Mouse (Mus musculus): ENCODE measurements at regions not wholly inside any gene's neighbourhood (a gene's known extent, or its start where the extent isn't known, plus 50 kb on each side); places are given as distances from the start of the nearest gene placed in this dataset.
A peak's percentile ranks its signal among the peaks of the same experiment; 100 is the strongest.
"Not testable (repeated sequence)": the region's sequence is repeated elsewhere in the genome, so short reads cannot be mapped to it uniquely, and the experiment has no call there.

DNA sequence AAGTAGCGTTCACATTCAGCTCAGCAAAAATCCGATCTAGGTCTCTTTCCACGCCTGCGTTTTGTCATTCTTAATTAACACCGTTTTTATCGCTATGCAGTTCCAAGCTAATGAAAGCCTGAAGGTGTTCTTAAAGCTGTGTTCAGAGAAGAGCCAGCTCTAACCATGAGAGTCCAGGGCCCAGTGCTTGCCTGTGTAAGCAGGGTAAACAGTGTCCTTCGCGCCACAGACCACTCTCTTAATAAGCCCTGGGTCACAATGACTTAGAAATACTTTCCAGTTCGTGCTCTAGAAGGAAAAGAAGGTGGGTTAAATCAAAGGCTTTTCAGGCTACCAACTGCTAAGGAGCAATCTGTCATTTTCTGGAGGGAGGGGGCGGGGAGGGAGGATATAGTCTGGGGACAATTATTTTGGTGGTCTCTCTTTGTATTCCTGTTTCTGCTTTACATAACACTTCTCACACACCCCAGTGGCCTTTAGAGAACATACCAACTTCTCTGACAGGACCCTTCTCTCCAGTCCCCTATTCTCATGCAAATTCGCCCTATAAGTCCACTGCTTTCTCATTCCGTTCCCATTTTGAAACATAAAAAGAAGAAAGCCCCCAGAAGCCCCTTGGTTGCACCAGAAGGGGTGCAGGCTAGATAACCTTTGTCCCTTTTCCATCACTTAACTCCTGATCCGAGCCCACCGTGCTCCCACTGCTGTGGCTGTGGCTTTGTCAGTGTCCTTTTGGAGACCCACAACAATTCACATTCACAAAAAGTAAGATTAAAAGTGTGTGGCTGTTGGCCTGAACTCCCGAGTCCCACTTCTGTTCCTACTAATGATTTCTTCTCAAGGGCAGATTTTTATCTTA is 63.6 kb downstream of the H2al2a start:
- TF ChIP-seq CTCF (IDR thresholded peaks at IDR 0.05) = no peak
- H3K4me3 ChIP-seq = peak overlapping the region; percentile 29
- intact Hi-C loops (cut with DNase I) = no loop called here

GRCm38 (mm10) chr2:17932426-17932931 is 64.3 kb downstream of the H2al2a start:
- Histone ChIP-seq H3K27ac (no peak overlapping the region), H3K4me3 (peak overlapping the region; percentile 29)
- intact Hi-C loops (cut with DNase I) = no loop called here
- no peak for TF ChIP-seq CTCF (IDR thresholded peaks at IDR 0.05)
- DNase-seq (ENCODE audit: extremely low spot score in 1 of 2, low spot score in 2 of 2) = no peak

More for the DNA sequence above, 63.6 kb downstream of the H2al2a start:
- no peak overlapping the region for H3K27ac ChIP-seq
- no peak for DNase-seq (ENCODE audit: extremely low spot score in 1 of 2, low spot score in 2 of 2)

GRCm38 (mm10) chr2:17931881-17932280 is 64.9 kb downstream of the H2al2a start:
- TF ChIP-seq CTCF (IDR thresholded peaks at IDR 0.05) = no peak
- Histone ChIP-seq H3K27ac (no peak overlapping the region), H3K4me3 (no peak overlapping the region)
- intact Hi-C loops (cut with DNase I) = no loop called here
- DNase-seq (ENCODE audit: extremely low spot score in 1 of 2, low spot score in 2 of 2) = no peak

DNA sequence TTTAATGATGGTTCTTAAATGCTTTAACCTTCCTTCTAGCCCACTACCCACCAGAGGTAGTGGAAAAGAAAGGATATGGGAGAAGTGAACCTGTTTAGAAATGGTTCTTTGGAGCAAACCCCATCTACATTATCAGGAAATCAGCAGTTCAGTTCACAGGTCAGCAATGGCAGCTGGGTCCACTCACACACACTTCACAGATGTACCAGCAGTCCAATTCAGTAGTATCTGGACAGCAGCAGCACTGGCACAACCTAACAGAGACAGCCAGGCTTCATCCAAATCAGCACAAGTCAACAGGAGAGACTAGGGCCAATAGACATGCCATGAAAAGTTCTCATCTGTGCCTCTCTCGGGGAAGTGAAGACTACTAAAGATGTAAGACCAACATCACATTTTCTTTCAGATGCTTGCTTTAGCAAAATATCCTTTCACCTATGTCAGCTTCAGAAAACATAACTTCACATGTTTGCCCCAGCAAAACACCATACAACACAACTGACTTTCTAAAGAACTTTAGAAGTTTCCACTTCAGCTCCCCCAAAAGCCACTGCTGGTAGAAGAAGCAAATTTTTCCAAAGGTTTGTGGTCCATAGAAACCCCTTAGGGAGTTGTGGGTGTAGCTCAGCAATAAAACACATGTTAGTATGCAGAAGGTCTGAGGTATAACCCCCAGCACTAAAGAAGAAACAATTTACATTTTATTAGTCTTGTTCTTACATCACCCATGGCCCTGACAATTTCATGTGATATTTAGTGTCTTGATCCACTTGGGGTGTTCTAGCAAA is 77.7 kb downstream of the H2al2a start:
- no peak overlapping the region for H3K27ac ChIP-seq
- no peak for DNase-seq (ENCODE audit: extremely low spot score in 1 of 2, low spot score in 2 of 2)
- TF ChIP-seq CTCF (IDR thresholded peaks at IDR 0.05) = no peak
- no peak overlapping the region for H3K4me3 ChIP-seq
- intact Hi-C loops (cut with DNase I) = no loop called here

- TF ChIP-seq CTCF (IDR thresholded peaks at IDR 0.05) = no peak
These were observed 79.4 kb downstream of the H2al2a start for GRCm38 (mm10) chr2:17917238-17917946.

GRCm38 (mm10) chr2:17902616-17903015 is 94.1 kb downstream of the H2al2a start:
- Histone ChIP-seq H3K4me3 (no peak overlapping the region), H3K27ac (no peak overlapping the region)
- intact Hi-C loops (cut with DNase I) = no loop called here
- TF ChIP-seq CTCF (IDR thresholded peaks at IDR 0.05) = no peak
- no peak for DNase-seq (ENCODE audit: extremely low spot score in 1 of 2, low spot score in 2 of 2)

More at GRCm38 (mm10) chr2:17917238-17917946, 79.4 kb downstream of the H2al2a start:
- intact Hi-C loops (cut with DNase I) = no loop called here
- no peak for DNase-seq (ENCODE audit: extremely low spot score in 1 of 2, low spot score in 2 of 2)
- Histone ChIP-seq H3K4me3 (no peak overlapping the region), H3K27ac (no peak overlapping the region)

DNA sequence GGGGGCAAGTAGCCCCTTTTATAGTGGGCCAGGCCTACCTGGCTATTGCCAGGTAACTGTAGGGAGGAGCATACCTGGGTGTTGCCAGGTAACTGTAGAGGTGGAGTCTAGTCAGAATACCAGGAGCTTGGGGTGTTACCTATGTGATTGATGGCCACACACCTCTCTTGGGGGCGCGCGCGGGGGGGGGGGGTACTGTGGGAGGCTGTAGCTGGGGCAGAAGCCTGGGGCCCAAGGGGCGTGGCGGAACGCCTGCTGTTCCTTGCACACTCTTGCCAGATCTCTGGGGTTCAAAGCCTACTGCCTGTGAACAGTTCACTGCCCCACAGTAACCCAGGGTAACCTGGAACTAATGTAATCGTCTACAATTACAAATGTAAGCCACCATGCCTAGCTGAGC is 96.6 kb downstream of the H2al2a start:
- H3K4me3 ChIP-seq = no peak overlapping the region
- DNase-seq (ENCODE audit: extremely low spot score in 1 of 2, low spot score in 2 of 2) = no peak
- no peak for TF ChIP-seq CTCF (IDR thresholded peaks at IDR 0.05)
- no peak overlapping the region for H3K27ac ChIP-seq
- intact Hi-C loops (cut with DNase I) = no loop called here

- Histone ChIP-seq H3K4me3 (no peak overlapping the region), H3K27ac (no peak overlapping the region)
- no peak for TF ChIP-seq CTCF (IDR thresholded peaks at IDR 0.05)
- intact Hi-C loops (cut with DNase I) = no loop called here
- DNase-seq (ENCODE audit: extremely low spot score in 1 of 2, low spot score in 2 of 2) = no peak
These were observed 98.0 kb downstream of the H2al2a start for GRCm38 (mm10) chr2:17898780-17899179.

DNA sequence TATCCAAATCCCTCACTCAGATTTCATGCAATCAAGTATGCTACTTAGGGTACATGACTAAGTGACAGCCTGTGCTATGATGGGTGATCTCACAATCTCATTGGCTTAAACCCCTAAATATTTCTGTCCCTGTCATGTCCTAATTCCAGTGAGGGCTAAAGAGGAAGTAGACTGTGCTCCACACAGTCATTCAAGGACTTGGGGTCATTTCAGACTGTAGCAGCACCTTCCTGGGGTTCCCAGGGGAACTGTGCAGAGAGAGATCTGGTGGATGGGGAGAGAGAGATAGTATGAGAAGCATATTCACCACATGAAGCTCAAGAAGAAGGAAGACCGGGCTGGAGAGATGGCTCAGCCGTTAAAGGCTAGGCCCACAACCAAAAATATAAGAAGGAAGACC is 100.7 kb downstream of the H2al2a start:
- intact Hi-C loops (cut with DNase I) = no loop called here
- Histone ChIP-seq H3K27ac (no peak overlapping the region), H3K4me3 (no peak overlapping the region)
- no peak for DNase-seq (ENCODE audit: extremely low spot score in 1 of 2, low spot score in 2 of 2)
- TF ChIP-seq CTCF (IDR thresholded peaks at IDR 0.05) = no peak

DNA sequence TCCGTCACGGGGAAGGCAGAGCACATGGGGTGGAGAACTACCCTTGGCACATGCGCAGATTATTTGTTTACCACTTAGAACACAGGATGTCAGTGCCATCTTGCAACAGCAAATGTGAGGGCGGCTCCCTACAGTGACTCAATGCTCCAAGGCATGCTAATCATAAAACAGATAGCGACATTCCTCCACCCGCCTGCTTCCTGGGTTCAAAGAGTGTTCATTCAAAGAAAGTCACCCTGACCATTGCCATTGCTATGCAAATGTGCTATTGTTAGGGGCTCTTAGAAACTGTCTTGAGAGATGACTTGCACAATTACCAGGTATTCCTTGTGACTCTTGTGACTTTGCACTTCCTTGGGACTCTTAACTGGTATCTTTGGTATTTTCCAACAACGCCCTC is 104.1 kb downstream of the H2al2a start:
- H3K4me3 ChIP-seq; H3K27ac ChIP-seq; DNase-seq (ENCODE audit: extremely low spot score in 1 of 2, low spot score in 2 of 2); intact Hi-C loops (cut with DNase I): not testable (repeated sequence)

- H3K4me3 ChIP-seq = no peak overlapping the region
- no peak overlapping the region for H3K27ac ChIP-seq
- no peak for TF ChIP-seq CTCF (IDR thresholded peaks at IDR 0.05)
- intact Hi-C loops (cut with DNase I) = no loop called here
- no peak for DNase-seq (ENCODE audit: extremely low spot score in 1 of 2, low spot score in 2 of 2)
These were observed 109.1 kb downstream of the H2al2a start for GRCm38 (mm10) chr2:17887699-17888098.

- no peak for DNase-seq (ENCODE audit: extremely low spot score in 1 of 2, low spot score in 2 of 2)
- Histone ChIP-seq H3K4me3 (no peak overlapping the region), H3K27ac (no peak overlapping the region)
- TF ChIP-seq CTCF (IDR thresholded peaks at IDR 0.05) = no peak
- intact Hi-C loops (cut with DNase I) = no loop called here
These were observed 114.4 kb downstream of the H2al2a start for GRCm38 (mm10) chr2:17882389-17882788.
